Mouse (Mus musculus) testis, adult 2 months (tissue): ENCODE results near the gene Tiam1.

Experiments used
- CTCF ChIP-seq: fragments of 200-500 bp; IDR thresholded peaks from 2 replicates; pipeline ENCODE4 v1.5.1; 2012; ENCODE audit warnings: low read depth, mild to moderate bottlenecking, inconsistent platforms, low read length, moderate library complexity; ENCODE audit not compliant: control insufficient read depth, insufficient read depth, insufficient replicate concordance
- POLR2A ChIP-seq: fragments of 200-500 bp; IDR thresholded peaks from 2 replicates; pipeline ENCODE4 v1.6.1; 2012; ENCODE audit warnings: low read depth, mild to moderate bottlenecking, inconsistent platforms, low read length, moderate library complexity; ENCODE audit not compliant: control insufficient read depth

DNA sequence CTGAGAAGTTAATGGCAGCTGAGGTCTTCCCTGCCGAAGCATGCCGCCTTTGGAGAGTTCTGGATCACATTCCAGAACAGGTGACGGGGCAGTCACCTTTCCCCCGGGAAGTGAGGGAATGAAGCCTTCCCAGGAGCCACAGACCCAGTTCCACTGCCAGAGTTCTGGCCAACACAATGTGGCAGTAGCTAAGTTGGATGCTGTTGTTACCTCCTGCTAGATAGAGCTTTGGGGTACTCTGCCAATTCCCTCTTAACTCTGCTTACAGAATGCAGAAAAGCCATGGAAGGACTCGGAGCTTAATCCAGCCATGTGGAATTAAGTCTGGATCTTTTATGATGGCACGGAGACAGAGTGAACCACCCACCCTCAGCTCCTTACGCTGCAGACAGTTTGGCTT, 209.6 kb downstream of the Tiam1 start:
- TF ChIP-seq CTCF, result no peak
- TF ChIP-seq POLR2A, result no peak
